Mouse (Mus musculus) adrenal gland, postnatal 10 days (tissue): Measurements from ENCODE around the gene Klhl2. TPM values are rescaled to one million over a fixed set of nuclear protein-coding genes. Genes with fewer than 3 reads are reported as not detected.

Experiments used
- DNase-seq: peaks from one replicate; pipeline ENCODE4 v3.0.0; 2021; ENCODE audit warnings: mixed read lengths
- total RNA-seq, 2 experiments: library from RNA; stranded (reverse); gene quantifications; 2 replicates each; pipeline ENCODE4 v1.2.3; 2021

The Klhl2 gene
- total RNA-seq, 2 experiments from 2014 or later, result 32.2 to 35.5 TPM

DNA sequence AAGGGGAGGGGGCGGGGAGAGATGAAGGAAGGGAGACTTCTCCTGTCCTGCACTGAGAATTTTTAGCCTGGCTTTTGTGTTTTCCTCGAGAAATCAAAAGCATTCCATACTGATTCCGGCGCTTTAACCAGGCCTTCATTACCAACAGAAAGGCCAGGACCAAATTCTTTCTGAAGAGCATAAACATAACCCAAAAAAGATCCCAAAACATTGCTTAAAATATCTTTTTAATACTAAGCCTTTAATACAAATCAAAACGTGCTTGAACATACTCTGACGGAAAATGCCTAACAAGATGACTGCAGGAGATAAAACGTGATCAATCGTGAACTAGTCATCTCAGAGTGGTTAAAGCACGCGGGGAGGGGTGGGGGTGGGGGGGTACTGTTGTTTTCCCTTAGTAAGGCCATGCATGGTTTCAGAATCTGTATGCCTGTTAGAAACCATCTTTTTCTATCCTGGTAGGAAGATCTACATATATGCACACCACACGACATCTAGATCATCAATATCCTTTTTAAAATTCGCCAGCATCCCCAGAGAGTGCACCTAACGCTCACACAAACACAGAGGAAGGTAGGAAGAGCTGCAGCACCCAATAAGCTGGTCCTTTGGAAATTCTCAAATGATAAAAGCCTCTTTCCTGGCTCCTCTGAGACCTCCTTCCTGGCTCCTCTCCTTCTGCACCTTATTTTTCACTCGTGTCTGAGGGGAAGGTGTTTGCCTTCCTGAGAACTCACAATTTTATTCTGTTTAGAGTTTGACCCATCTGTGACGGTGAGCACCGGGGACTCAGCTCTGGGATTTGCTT lies 158.0 kb downstream of the Klhl2 start:
- DNase-seq, result no peak

DNA sequence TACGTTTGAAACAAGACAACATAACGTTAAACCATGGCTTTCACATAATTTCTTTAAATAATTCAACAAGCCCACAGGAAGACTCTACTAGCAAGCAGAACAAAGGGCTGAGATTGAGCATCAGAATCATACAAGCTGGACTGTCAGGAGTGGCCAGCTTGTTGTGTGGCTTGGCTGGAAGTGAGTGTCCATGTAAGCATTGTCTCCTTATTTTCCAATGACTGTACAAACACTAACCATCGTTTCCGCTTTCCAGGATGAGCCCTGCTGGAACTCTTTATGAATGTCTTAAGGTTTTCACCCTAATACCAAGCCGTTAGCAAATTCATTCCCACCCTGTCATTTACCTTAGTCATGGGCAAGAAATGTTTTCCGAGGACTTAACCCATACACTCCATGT lies 159.0 kb downstream of the Klhl2 start:
- DNase-seq, result no peak

DNA sequence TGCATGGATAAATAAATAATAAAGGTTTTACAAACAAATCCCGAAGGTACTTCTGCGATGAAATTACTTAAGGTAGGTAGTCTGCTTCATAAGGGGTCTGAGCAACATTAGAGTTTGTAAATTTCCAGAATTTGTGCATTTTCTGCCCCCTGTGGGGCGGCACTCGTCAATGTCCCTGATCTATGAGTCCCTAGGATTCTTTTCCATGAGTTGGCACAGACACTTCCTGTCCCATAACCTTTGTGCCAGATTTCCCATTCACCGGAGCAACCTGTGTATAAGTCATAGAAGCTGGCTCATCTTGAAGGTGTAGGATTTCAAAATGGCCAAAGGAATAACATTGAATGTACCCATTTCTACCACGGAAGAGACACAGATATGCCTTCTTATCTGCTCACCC lies 159.5 kb downstream of the Klhl2 start:
- no peak for DNase-seq

Other genes with a start within 250 kb of the Klhl2 start
- 100 to 1,000 TPM; 345 to 374 TPM for gene Cpe, start 157.0 kb downstream of the Klhl2 start, total RNA-seq
- 10 to 100 TPM; 29.4 to 57.0 TPM for gene Msmo1, start 116.2 kb downstream of the Klhl2 start, total RNA-seq
- 10 to 100 TPM; 33.5 TPM for gene Tmem192, start 97.2 kb upstream of the Klhl2 start, total RNA-seq
- not detected for gene Trim75, start 137.8 kb upstream of the Klhl2 start, total RNA-seq
- not detected for gene Trim61, start 168.5 kb upstream of the Klhl2 start, total RNA-seq
- gene Trim60, start 168.6 kb upstream of the Klhl2 start, total RNA-seq, result not detected
- not detected for gene Apela, start 187.3 kb upstream of the Klhl2 start, total RNA-seq
- gene Gm10663, start 225.0 kb upstream of the Klhl2 start, total RNA-seq, result not detected